Mouse (Mus musculus) yolk sac, embryonic 10.5 days (tissue): Measurements from ENCODE around the gene Gm43302.
"Not testable (repeated sequence)": the region's sequence is repeated elsewhere in the genome, so short reads cannot be mapped to it uniquely, and the experiment has no call there.

ENCODE experiments used
- DNase-seq: peaks from one replicate; pipeline ENCODE4 v3.0.0-alpha.2; 2017; ENCODE audit warnings: low spot score

Gene Gm43302

GRCm38 (mm10) chr5:105197915-105198560, 95.5 kb downstream of the Gm43302 start:
- DNase-seq: not testable (repeated sequence)

DNA sequence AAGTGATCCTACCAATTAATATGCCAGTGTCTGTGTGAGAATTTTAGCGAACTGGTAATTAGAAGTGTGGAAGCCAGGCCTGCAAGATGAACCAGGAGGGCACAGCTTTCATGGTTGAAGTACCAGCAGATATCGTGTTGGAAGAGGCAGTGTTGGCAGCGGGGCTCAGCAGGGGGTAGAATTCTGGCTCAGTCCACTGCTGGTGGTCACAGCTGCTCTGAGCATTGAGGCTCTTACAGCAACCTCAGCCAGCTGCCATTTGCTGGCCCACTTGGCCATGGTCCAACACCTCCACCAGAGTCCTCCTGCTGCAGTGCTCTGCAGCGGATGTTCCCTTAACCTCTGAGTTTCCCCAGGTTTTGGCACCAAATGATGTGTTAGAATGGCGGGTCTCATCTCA, 97.2 kb downstream of the Gm43302 start:
- not testable (repeated sequence) for DNase-seq

DNA sequence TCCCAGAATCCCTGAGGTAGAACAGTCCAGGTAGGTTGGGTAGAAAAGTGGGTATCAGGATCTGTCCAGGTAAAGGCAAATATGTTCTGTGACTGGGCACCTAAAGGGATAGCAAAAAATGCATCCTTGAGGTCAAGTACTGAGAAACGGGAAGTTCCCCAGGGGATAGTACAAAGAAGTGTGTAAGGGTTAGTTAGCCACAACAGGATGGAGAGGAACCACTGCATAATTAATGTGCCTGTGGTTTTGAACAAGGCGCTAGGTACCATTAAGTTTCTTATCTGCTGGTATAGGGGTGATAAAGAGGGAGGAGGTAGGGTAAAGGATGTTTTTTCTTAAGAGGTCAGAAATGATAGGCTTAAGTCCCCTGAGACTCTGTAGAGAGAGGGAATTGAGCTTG, 101.0 kb downstream of the Gm43302 start:
- DNase-seq: not testable (repeated sequence)

DNA sequence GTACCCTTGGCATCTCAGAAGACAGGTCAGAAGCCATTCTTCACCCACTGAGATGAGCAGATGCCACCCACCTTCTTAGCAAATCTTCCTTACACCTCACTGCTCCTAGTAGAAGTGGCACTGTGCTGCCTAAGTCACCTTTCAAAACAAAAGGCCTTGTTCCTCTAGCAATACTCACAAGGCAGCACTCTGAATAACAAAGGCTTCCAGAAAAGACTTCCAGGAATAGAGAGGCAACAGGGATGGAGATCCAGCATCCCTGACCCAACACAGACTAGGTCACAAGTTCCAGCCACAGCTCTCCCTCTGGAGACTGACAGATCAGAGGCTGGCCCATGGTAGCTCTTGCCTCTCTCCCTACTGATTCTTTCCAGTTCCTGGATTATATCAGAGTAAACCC, 112.0 kb downstream of the Gm43302 start:
- no peak for DNase-seq
